Mouse (Mus musculus) neutrophil, adult 65 days (primary cell): ENCODE measurements around the gene Mrpl47. TPM values are rescaled to one million over a fixed set of nuclear protein-coding genes. Genes with fewer than 3 reads are reported as not detected.

Experiments
- total RNA-seq: library from RNA; stranded (reverse); gene quantifications from 2 replicates; pipeline ENCODE4 v1.2.4, GENCODE M21; 2023

Gene Mrpl47
- 1.2 and 3.0 TPM in 2 replicates for total RNA-seq

GRCm38 (mm10) chr3:32737172-32737655, at the start of gene Mrpl47:
Gene Mrpl47, minus strand, starts transcription at chr3:32737605.

GRCm38 (mm10) chr3:32736244-32737171, 897 bp downstream of the Mrpl47 start, which contains the start of gene Ndufb5:
Gene Ndufb5, plus strand, starts transcription at chr3:32736990.

GRCm38 (mm10) chr3:32705647-32706348, 31.6 kb downstream of the Mrpl47 start, which contains the start of gene Actl6a:
Gene Actl6a, plus strand, starts transcription at chr3:32706298.

Other genes with a start within 250 kb of the Mrpl47 start
- gene Kcnmb3, start 245.4 kb downstream of the Mrpl47 start, total RNA-seq, result not detected in 2 replicates
- 8.7 and 14.3 TPM in 2 replicates for gene Zfp639, start 227.3 kb downstream of the Mrpl47 start, total RNA-seq
- 15.9 and 35.3 TPM in 2 replicates for gene Mfn1, start 208.1 kb downstream of the Mrpl47 start, total RNA-seq
- 7.3 and 10.7 TPM in 2 replicates for gene Gnb4, start 121.0 kb downstream of the Mrpl47 start, total RNA-seq
- 32.8 and 33.2 TPM in 2 replicates for gene Actl6a, start 31.3 kb downstream of the Mrpl47 start, total RNA-seq
- 40.8 and 49.1 TPM in 2 replicates for gene Ndufb5, start 615 bp downstream of the Mrpl47 start, total RNA-seq
- gene Usp13, start 79.9 kb upstream of the Mrpl47 start, total RNA-seq, result not detected in 2 replicates